Mouse (Mus musculus) intestine, postnatal 0 days (tissue): Measurements from ENCODE around the gene Prc1. TPM values are rescaled to one million over a fixed set of nuclear protein-coding genes. Genes with fewer than 3 reads are reported as not detected.

Source experiments
- ATAC-seq: fragments of 200-750 bp; cut with Nextera tagmentation; 2 replicates; pipeline ENCODE4 v1.8.0; 2017; ENCODE audit warnings: mild to moderate bottlenecking, moderate TSS enrichment, moderate library complexity
- H3K27ac ChIP-seq: fragments of 300-500 bp; sonication (generic); 2 replicates; pipeline ENCODE4 v1.5.1; 2014; ENCODE audit warnings: mild to moderate bottlenecking, low read depth, low read length, moderate library complexity
- H3K27me3 ChIP-seq: fragments of 300-500 bp; sonication (generic); replicated peaks from 2 replicates; pipeline ENCODE4 v1.6.1; 2014; ENCODE audit warnings: low read length, mixed read lengths; ENCODE audit not compliant: control insufficient read depth, insufficient read depth
- H3K36me3 ChIP-seq: fragments of 300-500 bp; sonication (generic); 2 replicates; pipeline ENCODE4 v1.6.1; 2014; ENCODE audit warnings: mild to moderate bottlenecking, moderate library complexity; ENCODE audit not compliant: control insufficient read depth, insufficient read depth
- H3K4me1 ChIP-seq: fragments of 300-500 bp; sonication (generic); replicated peaks from 2 replicates; pipeline ENCODE4 v1.6.1; 2014; ENCODE audit warnings: antibody characterized with exemption, low read length, mixed read lengths; ENCODE audit not compliant: control insufficient read depth, insufficient read depth
- H3K4me2 ChIP-seq: fragments of 300-500 bp; sonication (generic); replicated peaks from 2 replicates; pipeline ENCODE4 v1.6.1; 2014; ENCODE audit warnings: low read depth, mild to moderate bottlenecking, moderate library complexity
- H3K4me3 ChIP-seq: fragments of 300-500 bp; sonication (generic); 2 replicates; pipeline ENCODE4 v1.5.1; 2014; ENCODE audit warnings: low read depth, low read length
- H3K9ac ChIP-seq: fragments of 300-500 bp; sonication (generic); 2 replicates; pipeline ENCODE4 v1.6.1; 2014; ENCODE audit warnings: mild to moderate bottlenecking, low read depth, low read length
- H3K9me3 ChIP-seq: fragments of 300-500 bp; sonication (generic); 2 replicates; pipeline ENCODE4 v1.6.1; 2016; ENCODE audit warnings: mixed run types; ENCODE audit not compliant: control insufficient read depth
- CTCF ChIP-seq: sonication (generic); IDR thresholded peaks from 2 replicates; pipeline ENCODE4 v1.5.1; 2016; ENCODE audit warnings: low read depth, mild to moderate bottlenecking, control low read depth, antibody characterized with exemption, moderate library complexity
- WGBS: fragments of 180-500 bp; shearing (Covaris S2); extraction: QIAGEN DNeasy Blood & Tissue Kit; methylation state at CpG from one replicate; pipeline ENCODE4 v1.1.7; 2014; 5-methylcytosine and 5-hydroxymethylcytosine counted together
- polyA plus RNA-seq: library from polyadenylated mRNA; unstranded; fragments of >200 nt; fragmentation: Nextera tagmentation; extraction: Ambion mirVana; gene quantifications from 2 replicates; pipeline ENCODE4 v1.2.1, GENCODE M21; 2015

Prc1 gene
- polyA plus RNA-seq, 1 experiment from 2014 or later = 32.5 TPM

DNA sequence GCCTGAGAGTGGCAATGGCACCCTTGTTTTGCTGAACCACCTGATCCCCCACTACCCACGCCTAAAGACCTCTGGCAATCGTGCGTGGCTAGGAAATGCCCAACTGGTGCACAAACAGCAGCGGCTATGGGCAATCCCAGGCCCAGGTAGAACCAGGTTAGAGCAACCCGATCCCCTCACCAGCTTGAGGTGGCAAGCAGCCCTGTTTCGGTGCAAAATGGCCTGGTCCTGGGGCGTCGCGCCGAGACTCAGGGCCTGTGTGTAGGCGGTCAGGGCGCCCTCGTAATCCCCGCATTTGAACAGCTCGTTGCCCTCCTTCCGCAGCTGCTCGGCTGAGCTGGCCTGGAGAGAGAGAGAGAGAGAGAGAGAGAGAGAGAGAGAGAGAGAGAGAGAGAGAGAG is 45.1 kb downstream of the Prc1 start:
- ATAC-seq = no peak
- H3K27ac ChIP-seq = no peak overlapping the region

DNA sequence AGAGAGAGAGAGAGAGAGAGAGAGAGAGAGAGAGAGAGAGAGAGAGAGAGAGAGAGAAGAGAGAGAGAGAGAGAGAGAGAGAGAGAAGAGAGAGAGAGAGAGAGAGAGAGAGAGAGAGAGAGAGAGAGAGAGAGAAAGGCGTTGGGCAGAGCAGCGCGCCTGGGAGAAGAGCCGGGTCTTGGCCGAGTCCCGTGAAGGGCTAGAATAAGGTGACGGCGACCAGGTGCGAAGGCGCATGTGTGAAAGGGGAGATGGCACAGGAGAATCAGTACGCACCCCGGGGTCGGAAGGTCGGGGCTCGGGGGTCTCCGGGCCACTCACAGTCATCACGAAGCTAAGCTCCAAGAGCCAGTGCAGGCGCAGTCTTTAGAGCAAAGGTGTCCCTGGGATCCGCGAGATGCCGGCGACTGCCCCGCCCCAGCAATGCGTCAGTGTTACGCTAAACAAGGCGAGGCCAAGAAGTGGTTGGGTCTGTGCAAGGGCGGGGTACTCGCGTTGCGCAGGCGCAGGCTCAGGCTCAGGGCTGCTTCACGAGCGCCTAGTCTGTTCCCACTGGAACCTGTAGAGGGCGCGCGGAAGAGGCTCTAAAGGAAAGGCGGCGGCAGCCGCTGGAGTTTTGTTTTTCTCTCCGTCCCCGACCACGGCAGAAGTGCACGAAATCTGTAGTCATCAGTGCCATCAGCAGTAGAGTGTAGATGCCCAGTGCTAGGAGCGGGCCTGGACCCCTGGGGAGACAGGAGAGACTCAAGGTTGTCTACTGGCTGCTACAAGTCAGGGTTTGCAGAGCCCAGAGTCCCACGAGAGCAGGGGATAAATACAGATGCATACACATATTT is 45.8 kb downstream of the Prc1 start:
- no peaks in the 10 kb centered on the region for H3K9me3 ChIP-seq
- peak; percentile 95 for ATAC-seq
- peaks cover 22% of the 10 kb centered on the region for H3K36me3 ChIP-seq
- H3K27me3 ChIP-seq = no peaks in the 10 kb centered on the region
- H3K9ac ChIP-seq = peak overlapping the region; percentile 55
- TF ChIP-seq CTCF = peak; percentile 91
- H3K27ac ChIP-seq = peak overlapping the region; percentile 69
- WGBS = 1% methylated on average over 44 of the region's 45 CpGs
- no peaks in the 10 kb centered on the region; the same call in 1 of the 2 replicates for H3K4me1 ChIP-seq
- peak overlapping the region; percentile 67 for H3K4me2 ChIP-seq
- peak overlapping the region; percentile 59 for H3K4me3 ChIP-seq

More for the DNA sequence above, 45.1 kb downstream of the Prc1 start:
- Histone ChIP-seq H3K4me1 (no peaks in the 10 kb centered on the region; the same call in 1 of the 2 replicates), H3K27me3 (no peaks in the 10 kb centered on the region), H3K4me2 (peak overlapping the region; percentile 67), H3K36me3 (peaks cover 28% of the 10 kb centered on the region), H3K9me3 (no peaks in the 10 kb centered on the region), H3K4me3 (peak overlapping the region; percentile 59), H3K9ac (peak overlapping the region; percentile 55)
- TF ChIP-seq CTCF = no peak
- WGBS = 7% methylated on average over 17 of the region's 17 CpGs

- 3% methylated on average over 11 of the region's 11 CpGs for WGBS
- Histone ChIP-seq H3K4me3 (peak within 1 kb of the TSS; percentile 59), H3K27me3 (no peaks in the 10 kb centered on the region), H3K4me1 (no peaks in the 10 kb centered on the region; the same call in 1 of the 2 replicates), H3K9ac (peak within 1 kb of the TSS; percentile 55), H3K9me3 (no peaks in the 10 kb centered on the region), H3K27ac (peak within 1 kb of the TSS; percentile 69), H3K4me2 (peak within 1 kb of the TSS; percentile 67), H3K36me3 (peaks cover 14% of the 10 kb centered on the region)
- ATAC-seq = peak; percentile 40; the same call in 1 of the 2 replicates
- peak; percentile 81 for TF ChIP-seq CTCF
Observed at GRCm38 (mm10) chr7:80340793-80341192, 46.5 kb downstream of the Prc1 start, which contains the start of gene Unc45a. Unc45a (minus strand) TSS chr7:80341005.

DNA sequence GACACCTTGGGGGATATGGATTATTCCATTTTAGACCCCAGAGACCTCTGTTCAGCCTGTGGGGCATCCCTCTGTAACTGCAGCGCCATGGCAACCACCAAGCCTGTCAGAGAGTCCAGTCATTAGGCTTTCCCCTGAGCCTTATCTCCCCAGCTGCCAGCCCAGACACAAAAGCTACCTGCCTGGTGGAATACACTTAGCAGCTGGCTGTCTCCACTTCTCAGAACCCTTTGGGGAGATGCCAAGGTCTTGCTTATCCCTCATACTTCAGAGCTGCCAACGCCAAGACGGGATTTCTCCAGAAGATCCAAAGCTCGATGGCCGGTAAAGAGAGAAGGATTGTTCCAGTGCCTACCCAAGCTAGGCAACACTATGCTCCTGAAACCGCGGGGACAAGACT is 47.5 kb downstream of the Prc1 start:
- H3K36me3 ChIP-seq = peaks cover 4% of the 10 kb centered on the region
- no peak for ATAC-seq
- H3K27ac ChIP-seq = no peak overlapping the region
- no peaks in the 10 kb centered on the region for H3K27me3 ChIP-seq
- H3K4me3 ChIP-seq = no peak overlapping the region
- H3K9me3 ChIP-seq = no peaks in the 10 kb centered on the region
- 75% methylated on average over 7 of the region's 7 CpGs for WGBS
- no peak overlapping the region for H3K9ac ChIP-seq
- no peak for TF ChIP-seq CTCF
- H3K4me1 ChIP-seq = no peaks in the 10 kb centered on the region; the same call in 1 of the 2 replicates
- no peak overlapping the region for H3K4me2 ChIP-seq

DNA sequence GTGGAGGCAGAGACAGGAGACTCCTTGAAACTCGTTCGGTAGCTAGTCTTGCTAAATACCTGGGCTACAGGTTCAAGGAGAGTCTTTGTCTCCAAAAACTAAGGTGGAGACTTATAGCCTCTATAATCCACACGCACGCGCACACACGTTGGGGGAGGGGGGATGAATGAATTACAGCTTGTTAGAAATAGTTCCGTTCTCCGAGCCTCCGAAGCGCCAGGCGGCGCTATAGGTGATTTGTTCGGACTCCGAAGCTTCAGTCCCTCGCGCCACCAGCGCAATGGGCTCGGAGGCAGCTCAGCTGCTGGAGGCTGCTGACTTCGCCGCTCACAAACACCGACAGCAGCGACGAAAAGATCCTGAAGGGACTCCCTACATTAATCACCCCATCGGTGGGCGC is 48.6 kb downstream of the Prc1 start, which contains the start of gene Hddc3:
TSS of gene Hddc3 (plus strand) at position 247 of the 400 bp plus-strand sequence.
- TF ChIP-seq CTCF = peak; percentile 86
- peak within 1 kb of the TSS; percentile 74 for H3K4me2 ChIP-seq
- H3K4me1 ChIP-seq = no peaks in the 10 kb centered on the region; the same call in 1 of the 2 replicates
- H3K27me3 ChIP-seq = no peaks in the 10 kb centered on the region
- peak within 1 kb of the TSS; percentile 58 for H3K9ac ChIP-seq
- WGBS = under 1% methylated on average over 25 of the region's 25 CpGs
- H3K4me3 ChIP-seq = peak within 1 kb of the TSS; percentile 49
- H3K36me3 ChIP-seq = no peaks in the 10 kb centered on the region
- peak; percentile 41 for ATAC-seq
- H3K9me3 ChIP-seq = no peaks in the 10 kb centered on the region
- peak within 1 kb of the TSS; percentile 69 for H3K27ac ChIP-seq

- 21% methylated on average over 19 of the region's 19 CpGs for WGBS
- no peaks in the 10 kb centered on the region for H3K27me3 ChIP-seq
- H3K27ac ChIP-seq = peak overlapping the region; percentile 69
- H3K4me2 ChIP-seq = peak overlapping the region; percentile 74
- no peak for TF ChIP-seq CTCF
- H3K36me3 ChIP-seq = no peaks in the 10 kb centered on the region
- H3K4me1 ChIP-seq = no peaks in the 10 kb centered on the region; the same call in 1 of the 2 replicates
- H3K9me3 ChIP-seq = no peaks in the 10 kb centered on the region
- no peak for ATAC-seq
- H3K4me3 ChIP-seq = peak overlapping the region; percentile 49
- peak overlapping the region; percentile 58 for H3K9ac ChIP-seq
Observed at GRCm38 (mm10) chr7:80343270-80344018, 49.2 kb downstream of the Prc1 start.
